Mouse (Mus musculus) natural killer cell, adult 2 months (primary cell): ENCODE data around the gene Cdca3.

Source experiments
- DNase-seq, 2 experiments: peaks; one replicate each; pipeline ENCODE4 v3.0.0; 2022; ENCODE audit warnings: low spot score in 2 of 2

Cdca3 gene

DNA sequence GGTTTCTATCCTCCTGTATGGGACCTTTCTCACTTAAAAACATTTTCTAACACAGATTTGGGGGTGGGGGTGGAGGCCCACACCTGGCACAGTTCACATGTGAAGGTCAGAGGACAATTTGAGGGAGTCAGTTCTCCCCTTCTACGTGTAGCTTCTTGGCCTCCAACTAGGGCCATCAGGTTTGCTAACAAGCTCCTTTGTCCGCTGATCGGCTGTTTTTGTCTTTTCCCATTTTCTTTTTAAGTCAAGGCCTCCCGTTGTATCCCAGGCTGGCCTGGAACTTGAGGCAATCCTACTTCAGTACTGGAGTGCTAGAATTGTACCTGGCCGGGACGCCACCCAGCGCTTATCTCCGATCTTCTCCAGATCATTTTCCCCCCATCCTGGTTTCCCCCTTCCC lies 2.3 kb downstream of the Cdca3 start:
- DNase-seq, result no peak

DNA sequence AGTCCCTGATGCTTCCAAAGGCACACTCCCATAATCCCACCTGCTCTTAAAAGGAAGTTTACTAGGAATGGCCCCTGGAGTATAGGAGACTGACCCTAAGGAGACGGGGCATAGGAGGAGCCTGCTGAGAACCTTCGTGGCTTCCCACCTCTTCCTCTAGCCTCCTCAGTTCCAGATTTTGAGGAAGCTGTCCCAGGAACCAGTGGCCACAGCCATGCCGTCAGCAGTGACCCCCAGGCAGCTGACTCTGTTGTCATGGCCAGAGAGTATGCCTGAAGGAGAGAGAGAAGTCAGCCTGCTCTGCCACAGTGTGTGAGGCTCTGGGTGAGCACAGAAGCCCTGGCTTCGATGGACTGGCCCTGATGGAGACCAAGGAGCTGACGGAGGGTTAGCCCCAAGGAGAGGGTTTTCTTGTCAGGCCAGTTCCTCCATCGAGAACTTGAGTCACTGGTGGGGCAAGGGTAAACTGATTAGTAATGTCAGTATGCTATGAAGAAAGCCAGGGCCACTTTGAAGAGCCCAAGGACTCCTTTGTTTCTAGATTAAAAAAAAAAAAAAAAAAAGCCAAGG lies 5.2 kb downstream of the Cdca3 start:
- no peak for DNase-seq

- DNase-seq, result no peak
These were observed 6.2 kb downstream of the Cdca3 start for GRCm38 (mm10) chr6:124835531-124835930.

DNA sequence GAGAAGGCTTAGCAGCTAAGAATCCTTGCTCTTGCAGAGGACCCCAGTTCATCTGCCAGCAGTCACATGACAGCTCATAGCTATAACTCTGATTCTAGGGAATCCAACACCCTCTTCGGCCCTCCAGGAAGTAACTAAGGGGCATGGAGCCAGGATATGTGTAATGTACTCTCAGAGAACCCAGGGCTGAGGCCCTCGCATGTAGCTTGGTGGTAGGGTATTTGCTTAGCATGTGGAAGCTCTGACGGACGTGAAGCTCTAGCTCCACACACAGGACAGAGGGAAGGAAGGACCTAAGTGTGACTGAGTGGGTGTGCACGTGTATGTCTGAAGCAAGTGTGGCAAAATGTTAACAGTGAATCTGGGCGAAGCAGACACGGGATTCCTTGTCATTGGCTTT lies 7.1 kb downstream of the Cdca3 start:
- no peak for DNase-seq

DNA sequence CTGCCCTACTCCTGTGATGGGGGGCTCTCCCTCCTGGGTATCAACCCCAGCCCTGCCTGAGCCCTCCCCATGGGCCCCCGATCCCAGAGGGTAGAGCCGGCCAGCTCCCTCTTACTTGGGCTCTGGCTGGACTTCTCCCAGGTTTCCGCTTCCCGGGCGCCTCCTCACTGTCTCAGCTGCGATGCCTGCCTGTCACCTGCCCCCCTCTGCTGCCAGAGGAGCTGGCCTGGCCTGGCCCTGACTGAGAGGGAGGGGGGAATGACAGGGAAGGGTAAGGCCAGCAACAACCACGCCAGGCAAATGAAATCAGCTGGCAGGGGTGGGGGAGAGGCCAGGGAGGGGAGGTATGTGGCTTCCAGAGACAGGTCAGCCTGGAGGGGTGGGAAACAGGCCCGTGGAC lies 10.5 kb downstream of the Cdca3 start:
- DNase-seq, result no peak

DNA sequence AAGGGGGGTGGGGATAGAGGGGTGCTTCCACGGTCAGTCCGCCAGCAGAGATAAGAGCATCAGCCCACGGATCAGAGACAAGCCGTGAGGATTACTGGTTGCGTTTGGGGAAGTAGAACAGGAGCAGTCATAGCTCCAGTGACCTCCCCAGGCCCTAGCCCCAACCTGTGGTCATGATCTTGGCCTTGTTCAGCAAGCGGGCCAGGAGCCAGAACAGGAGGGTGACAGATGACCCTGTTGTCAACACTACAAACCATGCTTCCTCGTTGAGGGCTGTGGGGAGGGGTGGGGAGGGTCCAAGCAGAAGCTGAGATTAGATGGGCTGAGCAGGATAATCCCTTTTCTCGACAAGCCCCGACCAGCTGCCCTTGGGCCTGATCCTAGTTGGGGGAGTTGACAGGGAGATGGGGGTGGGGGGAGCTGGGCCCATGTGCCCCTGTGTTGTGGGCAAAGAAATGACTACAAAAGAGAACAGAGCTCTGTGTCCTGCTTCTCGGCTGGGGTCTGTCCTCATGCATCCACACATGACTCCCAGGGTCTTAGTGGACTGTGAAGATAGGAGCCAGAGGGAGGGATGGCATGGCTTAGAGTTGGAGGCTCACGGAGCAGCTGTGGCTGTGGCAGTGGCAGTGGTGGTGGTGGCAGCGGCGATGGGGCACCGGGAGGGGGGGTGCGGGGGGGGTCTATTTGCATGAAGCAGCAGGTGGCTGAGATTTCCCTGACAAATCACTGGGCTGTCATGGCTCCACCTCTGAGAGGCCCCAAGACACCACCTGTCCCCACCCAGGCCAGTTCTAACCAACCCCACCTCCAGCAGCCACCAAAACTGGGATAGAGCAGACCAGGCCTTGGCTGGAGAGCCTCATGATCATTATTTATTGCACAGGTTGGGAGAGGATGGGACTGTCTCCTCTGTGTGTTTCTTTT lies 11.2 kb downstream of the Cdca3 start, which contains the start of gene Gnb3:
TSS of gene Gnb3 (minus strand) at position 35 of the 927 bp plus-strand sequence.
- DNase-seq, result no peak

DNA sequence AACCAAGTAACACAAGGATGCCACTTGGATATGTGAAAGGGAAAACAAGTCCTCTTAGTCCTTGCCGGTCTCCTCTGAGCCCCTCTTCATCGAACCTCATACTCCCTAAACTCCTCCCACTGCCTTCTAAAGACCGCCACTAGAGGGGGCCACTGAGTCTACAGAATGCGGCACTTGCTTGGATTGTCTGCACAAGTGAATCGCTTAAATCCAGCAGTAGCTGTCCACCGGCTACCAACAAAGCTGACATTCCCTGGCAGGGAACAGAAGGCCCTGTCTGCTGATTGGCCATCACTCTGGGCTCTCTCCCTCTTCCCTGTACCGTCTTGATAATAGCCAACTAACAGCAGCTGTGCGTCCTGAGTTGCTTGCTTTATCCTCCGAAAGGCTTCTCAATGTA lies 18.0 kb downstream of the Cdca3 start:
- peak; percentile 85 to 92 for DNase-seq

DNA sequence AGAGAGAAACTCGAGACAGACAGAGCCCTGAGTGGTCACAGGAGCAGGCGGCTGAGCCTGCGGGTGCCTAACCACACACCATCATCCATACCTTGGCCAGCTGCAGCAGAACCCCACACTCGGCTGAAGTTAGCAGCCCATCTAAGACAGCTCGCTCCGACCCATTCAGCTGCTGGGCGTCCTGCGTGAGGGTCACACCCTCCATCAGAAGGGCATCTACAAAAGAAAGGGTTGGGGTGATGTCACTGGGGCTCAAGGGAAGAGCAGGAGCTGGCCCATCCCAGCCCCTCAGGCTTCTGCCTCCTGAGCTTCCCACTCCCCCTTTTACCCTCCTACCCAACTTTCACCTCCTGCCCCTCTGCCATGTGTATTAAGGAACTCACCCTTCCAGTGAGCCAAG lies 21.2 kb downstream of the Cdca3 start:
- no peak for DNase-seq

- DNase-seq, result no peak
These were observed 25.3 kb downstream of the Cdca3 start for GRCm38 (mm10) chr6:124854647-124855046.

- DNase-seq, result no peak
These were observed 27.0 kb downstream of the Cdca3 start for GRCm38 (mm10) chr6:124856321-124856720.

DNA sequence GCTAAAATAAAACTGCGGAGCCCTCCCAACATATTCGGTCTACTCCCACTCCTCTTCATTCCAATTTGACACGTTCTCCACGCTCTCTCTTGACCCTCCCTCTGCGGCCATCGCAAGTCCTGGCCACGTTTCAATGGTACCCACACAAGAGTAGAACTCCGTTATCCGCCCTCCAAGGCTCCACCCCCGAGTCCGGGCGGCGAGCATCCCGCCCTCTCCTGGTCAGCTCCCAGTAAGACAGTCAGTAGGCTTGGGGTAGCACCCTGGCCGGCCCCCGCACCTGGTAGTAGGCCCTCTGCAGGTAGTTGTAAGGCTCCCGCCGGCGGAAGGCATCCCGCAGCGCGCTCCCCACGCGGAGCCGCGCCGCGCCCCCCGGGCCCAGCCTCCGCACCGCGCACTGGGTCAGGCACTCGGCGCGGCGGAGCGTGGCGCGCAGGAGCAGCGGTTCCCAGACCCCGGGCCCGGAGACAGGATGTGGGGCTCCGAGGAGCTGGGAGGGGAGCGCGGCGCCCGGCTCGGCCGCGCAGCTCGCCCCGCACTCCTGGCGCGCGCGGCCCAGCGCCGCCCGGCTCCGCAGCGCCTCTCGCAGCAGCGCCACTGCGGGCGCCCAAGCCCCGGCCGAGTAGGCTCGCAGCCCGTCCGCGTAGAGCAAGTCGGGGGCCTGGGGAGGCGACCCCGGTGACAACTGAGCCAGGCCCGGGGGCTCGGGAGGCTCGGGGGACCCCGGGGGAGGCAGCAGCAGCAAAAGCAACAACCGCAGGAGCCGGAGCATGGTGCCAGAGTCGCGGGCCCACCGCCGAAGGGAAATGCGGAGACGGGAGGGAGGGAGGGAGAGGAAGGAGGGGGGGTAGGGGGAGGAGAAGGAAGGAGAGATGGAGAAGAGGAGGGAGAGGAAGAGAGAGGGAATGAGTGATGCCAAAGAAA lies 27.8 kb downstream of the Cdca3 start, which contains the start of gene P3h3:
TSS of gene P3h3 (minus strand) at position 837 of the 924 bp plus-strand sequence.
- peak; percentile 55 to 76 for DNase-seq

DNA sequence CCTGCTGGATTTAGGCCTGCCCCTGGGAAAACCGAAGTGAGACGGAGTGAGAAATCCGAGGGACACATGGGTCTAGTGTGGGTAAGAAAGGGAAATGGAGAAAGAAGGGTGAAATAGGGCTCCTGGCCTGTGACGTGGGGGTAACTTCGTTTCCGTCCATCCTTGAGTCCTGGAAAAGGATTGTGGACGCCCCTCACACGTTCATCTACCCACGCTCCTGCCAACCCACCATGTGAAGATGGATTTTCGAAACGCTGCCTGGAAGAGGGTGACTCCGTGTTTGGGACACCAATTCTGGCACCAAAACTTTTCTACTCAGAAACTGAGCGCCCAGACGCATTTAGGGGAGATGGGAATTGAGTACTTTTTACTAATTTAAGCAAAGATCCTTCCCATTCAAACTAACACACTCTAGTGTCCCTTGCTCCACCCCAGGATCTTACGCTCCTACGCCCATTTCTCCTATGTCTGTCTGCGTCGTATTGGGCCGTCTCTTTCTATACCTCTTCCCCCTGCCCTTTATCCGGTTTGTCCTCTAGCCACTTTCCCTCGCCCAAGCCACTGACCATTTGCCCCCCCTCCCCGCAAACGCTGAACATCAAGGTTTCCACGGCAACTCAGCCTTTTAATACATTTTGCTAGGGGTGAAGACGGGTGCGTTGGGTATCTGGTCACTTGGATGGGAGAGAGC lies 28.6 kb downstream of the Cdca3 start:
- no peak for DNase-seq

DNA sequence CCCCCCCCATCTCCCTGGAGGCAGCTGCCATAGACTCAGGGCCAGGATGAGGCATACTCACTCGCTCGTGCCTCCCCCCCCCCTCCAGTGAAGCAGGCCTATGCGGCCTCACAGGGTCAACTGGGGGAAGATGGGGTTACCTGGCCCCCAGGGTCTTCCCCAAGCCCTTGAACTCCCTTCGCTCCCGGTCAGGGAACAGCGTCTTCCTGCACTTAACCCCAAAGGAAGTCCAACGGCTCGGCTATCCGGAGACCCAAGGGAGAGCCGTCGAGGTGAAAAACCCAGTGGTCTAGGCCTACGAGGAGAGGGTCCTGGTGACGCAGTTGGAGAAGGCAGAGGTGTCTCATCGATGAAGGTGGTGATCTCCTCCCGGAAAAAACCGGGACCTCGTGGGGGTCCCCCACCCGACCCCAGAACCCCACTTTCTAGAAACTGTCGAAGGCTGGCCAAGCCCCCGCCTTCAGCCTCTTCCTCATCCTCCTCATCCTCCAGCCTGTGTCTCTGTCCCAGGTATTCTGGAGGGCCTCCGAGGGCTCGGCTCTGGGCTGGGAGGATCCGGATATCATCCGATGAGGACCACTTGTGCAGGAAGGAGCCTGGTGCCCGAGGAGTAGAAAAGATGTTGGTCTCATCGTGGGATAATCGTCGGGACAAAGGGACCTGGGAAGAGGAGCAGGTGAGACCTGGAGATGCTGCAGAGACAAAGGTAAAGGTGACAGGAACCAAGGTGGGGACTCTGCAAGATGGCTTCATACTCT lies 29.4 kb downstream of the Cdca3 start:
- DNase-seq, result no peak

DNA sequence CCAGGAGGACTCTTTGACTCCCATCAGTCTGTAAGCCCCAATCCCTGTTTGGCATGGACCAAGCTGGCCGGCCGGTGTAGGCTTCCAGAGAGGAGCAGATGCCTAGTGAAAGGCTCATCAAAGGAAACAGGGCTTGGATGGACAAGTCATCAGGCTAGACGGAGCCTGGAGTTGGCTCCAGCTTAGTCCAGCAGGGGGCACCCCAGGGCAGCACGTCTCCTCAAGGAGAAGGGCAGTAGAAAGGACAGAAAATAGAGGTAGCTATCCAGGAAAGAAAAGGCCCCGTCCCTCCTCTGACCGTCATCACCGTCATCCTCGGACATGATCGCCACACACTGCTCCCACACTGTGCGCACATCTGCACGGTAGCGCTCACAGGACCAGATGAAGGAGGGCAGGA lies 30.4 kb downstream of the Cdca3 start:
- DNase-seq, result peak; percentile 66 to 81

- DNase-seq, result no peak
These were observed 31.2 kb downstream of the Cdca3 start for GRCm38 (mm10) chr6:124860511-124860910.

DNA sequence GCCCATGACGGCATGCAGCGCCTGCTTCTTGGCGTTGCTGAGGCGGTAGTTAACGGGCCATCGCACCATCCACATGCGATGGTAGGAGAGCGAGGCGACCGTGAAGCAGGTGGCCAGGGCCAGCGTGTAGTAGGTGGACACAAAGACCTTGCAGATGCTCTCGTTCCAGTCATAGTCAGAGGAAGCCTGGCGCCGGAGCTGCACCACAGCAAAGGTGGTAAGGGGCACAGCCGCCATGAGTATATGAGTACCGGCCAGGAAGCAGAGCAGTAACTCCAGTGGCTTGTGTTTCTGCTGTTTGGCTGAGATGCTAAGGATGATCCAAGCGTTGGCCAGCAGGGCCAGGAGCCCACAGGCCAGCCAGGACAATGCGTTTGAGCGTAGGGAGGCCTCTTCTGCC lies 31.9 kb downstream of the Cdca3 start:
- DNase-seq, result no peak

- DNase-seq, result no peak
These were observed 32.5 kb downstream of the Cdca3 start for GRCm38 (mm10) chr6:124861802-124862201.

- DNase-seq, result no peak
These were observed 33.2 kb downstream of the Cdca3 start for GRCm38 (mm10) chr6:124862406-124863124.

DNA sequence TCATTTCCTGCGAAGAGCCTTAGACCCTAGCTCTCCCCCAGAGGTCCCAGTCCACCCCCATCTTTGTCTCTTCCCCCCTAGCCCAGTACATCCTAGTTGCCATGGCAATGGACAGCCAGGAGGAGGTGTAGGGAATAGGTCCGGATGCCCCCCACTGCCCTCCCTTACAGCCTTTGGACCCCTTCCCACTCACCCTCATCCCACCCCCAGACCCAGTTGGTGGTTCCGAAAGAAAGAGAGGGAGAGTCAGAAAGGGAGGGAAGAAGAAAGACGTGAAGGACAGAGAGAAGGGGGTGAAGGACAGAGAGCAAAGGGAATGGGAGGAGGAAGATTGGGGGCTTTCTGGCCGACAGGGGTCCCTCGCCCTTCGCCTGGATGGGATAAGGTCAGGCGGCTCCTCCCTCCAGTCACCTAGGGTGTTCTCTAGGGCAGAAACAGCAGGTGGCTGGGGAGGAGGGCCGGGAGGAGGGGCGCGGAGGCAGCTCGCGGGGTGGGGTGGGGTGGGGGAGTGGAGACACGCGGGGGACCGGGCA lies 33.8 kb downstream of the Cdca3 start:
- DNase-seq, result no peak
